Mouse (Mus musculus) CD4-positive helper T cell, adult 2 months (primary cell): ENCODE measurements at regions not wholly inside any gene's neighbourhood (a gene's known extent, or its start where the extent isn't known, plus 50 kb on each side); places are given as distances from the start of the nearest gene placed in this dataset.

ENCODE experiments used
- DNase-seq: peaks from one replicate; pipeline ENCODE4 v3.0.0-alpha.2; 2012; ENCODE audit warnings: low read depth, missing footprints, low spot score

GRCm38 (mm10) chr3:128001924-128002501 is 105.9 kb upstream of the Fam241a start:
- DNase-seq, result peak; percentile 5

GRCm38 (mm10) chr3:127995678-127996077 is 99.6 kb upstream of the Fam241a start:
- no peak for DNase-seq

GRCm38 (mm10) chr3:127987583-127987982 is 91.5 kb upstream of the Fam241a start:
- DNase-seq, result no peak

- no peak for DNase-seq
Measured at GRCm38 (mm10) chr3:127985165-127985564, 89.0 kb upstream of the Fam241a start.

- DNase-seq, result no peak
Measured at GRCm38 (mm10) chr3:127977240-127977639, 81.1 kb upstream of the Fam241a start.

- DNase-seq, result peak; percentile 36
Measured at GRCm38 (mm10) chr3:127970891-127971290, 74.8 kb upstream of the Fam241a start.

- DNase-seq, result no peak
Measured at GRCm38 (mm10) chr3:127967170-127967569, 71.0 kb upstream of the Fam241a start.

GRCm38 (mm10) chr3:127966214-127966613 is 70.1 kb upstream of the Fam241a start:
- DNase-seq, result no peak

- no peak for DNase-seq
Measured at GRCm38 (mm10) chr3:127958919-127959684, 63.0 kb upstream of the Fam241a start.

- no peak for DNase-seq
Measured at GRCm38 (mm10) chr3:127954856-127955255, 58.7 kb upstream of the Fam241a start.

GRCm38 (mm10) chr3:127953610-127954009 is 57.5 kb upstream of the Fam241a start:
- DNase-seq, result no peak

GRCm38 (mm10) chr3:127948898-127949620 is 52.9 kb upstream of the Fam241a start:
- DNase-seq, result peak; percentile 73

GRCm38 (mm10) chr3:127948326-127948725 is 52.2 kb upstream of the Fam241a start:
- no peak for DNase-seq
